Mouse (Mus musculus) C2C12 (cell line): ENCODE measurements around the gene Cacna2d3.

Source experiments
- CEBPB ChIP-seq: IDR thresholded peaks from one replicate; pipeline ENCODE4 v1.6.1; 2011; ENCODE audit warnings: low read depth, mild to moderate bottlenecking, control low read depth, moderate library complexity
- CTCF ChIP-seq: IDR thresholded peaks from one replicate; pipeline ENCODE4 v1.5.1; 2011; ENCODE audit not compliant: control insufficient read depth, insufficient read depth, insufficient read length
- MAX ChIP-seq: IDR thresholded peaks from one replicate; pipeline ENCODE4 v1.6.1; 2011; ENCODE audit warnings: mild to moderate bottlenecking, control low read depth
- MYOD1 ChIP-seq: IDR thresholded peaks from one replicate; pipeline ENCODE4 v1.6.1; 2011; ENCODE audit warnings: low read depth; ENCODE audit not compliant: control insufficient read depth, insufficient read length
- MYOG ChIP-seq: IDR thresholded peaks from one replicate; pipeline ENCODE4 v1.6.1; 2011; ENCODE audit not compliant: control insufficient read depth, insufficient read length; ENCODE audit errors: extremely low read depth

- TF ChIP-seq CTCF (no peak), CEBPB (no peak), MYOD1 (no peak), MYOG (no peak), MAX (no peak)
Measured at GRCm38 (mm10) chr14:29720334-29720911, 1.2 kb downstream of the Cacna2d3 start.
